Mouse (Mus musculus) MN1 (cell line): Measurements from ENCODE around the gene Rai1.

Experiments used
- DNase-seq: peaks from one replicate; pipeline ENCODE4 v3.0.0-alpha.2; 2016; ENCODE audit warnings: low spot score

Gene Rai1

DNA sequence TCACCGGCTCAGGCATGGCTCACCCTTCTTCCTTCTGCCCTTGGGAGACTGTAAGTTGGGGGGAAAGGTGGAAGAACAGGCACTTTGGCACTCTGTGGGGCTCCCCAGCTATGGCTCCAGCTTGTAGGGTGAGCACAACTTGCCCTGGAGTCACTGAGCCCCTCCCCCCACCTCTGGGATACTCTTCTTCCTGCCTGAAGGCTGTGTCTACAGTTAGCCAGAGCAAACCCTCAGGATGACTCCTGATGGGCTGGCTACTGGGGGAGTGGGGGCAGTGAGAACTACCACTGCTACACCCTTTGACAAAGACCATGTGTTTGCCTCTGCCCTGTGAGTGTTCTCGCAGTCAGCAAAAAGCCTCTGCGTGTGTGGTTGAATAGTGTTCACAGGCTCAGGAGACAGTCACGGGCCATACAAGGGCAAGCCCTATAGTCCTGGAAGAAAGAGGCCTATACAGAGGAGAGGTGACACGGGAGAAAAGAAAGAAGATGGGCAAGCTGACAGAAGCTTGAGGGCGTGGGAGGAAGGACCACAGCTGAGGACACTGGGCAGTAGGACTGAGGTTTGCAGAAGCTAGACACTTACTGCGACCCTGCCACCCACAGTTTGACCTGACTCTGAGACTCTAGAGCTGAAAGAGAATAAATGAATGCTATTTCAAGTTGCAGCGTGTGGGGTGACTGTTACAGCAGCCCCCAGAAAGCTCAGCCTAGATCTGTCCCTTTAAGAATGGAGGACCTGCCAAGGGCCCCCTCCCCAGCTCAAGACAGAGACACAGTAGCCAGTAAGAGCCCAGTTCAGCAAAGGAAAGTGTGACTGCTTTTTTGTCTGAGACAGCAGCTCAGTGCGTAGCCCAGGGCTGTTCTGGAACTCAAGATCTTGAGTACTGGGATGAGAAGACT is 9.7 kb upstream of the Rai1 start:
- DNase-seq, result no peak

- no peak for DNase-seq
These were observed 5.1 kb upstream of the Rai1 start for GRCm38 (mm10) chr11:60099555-60100186.

GRCm38 (mm10) chr11:60100827-60101555 is 3.8 kb upstream of the Rai1 start:
- DNase-seq, result no peak

DNA sequence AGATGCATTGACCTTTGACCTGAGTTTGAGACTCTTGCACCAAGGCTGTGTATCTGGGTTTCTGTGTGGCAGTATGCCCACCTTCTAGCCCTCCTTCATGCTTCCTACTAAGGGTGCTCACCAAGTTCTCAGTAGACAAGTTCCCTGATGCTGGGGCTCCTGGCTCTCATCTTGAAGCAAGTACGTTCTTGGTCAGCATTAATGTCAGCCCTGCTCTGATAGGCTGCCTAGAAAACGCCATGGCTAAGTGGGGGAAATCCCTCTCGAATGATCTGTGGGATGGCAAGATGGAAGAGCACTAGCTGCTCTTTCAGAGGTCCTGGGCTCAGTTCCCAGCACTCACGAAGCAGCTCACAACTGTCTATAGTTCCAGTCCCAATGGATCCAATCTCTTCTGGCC is 2.8 kb upstream of the Rai1 start:
- no peak for DNase-seq

GRCm38 (mm10) chr11:60102664-60103063 is 2.1 kb upstream of the Rai1 start:
- no peak for DNase-seq

DNA sequence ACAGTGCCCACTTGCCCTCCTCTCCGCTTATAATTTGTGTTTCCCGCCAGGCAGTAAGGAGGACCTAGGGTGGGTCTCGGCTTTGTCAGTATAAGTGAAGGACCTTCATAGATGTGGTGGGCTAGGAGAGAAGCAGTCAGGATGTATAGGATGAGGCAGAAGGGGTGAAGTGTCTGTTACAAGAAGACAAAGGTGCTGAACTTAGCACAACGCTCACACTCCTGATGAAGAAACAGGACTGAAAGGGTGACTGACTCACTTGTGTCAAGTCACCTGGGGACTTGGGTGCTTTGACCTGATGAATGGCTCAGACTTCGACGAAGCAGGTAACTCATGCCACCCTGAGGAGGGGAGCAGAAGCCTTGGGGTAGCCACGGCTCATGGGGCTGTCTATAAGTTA is 1.2 kb upstream of the Rai1 start:
- no peak for DNase-seq

GRCm38 (mm10) chr11:60105593-60106542 is 1.1 kb downstream of the Rai1 start:
- DNase-seq, result peak; percentile 83

DNA sequence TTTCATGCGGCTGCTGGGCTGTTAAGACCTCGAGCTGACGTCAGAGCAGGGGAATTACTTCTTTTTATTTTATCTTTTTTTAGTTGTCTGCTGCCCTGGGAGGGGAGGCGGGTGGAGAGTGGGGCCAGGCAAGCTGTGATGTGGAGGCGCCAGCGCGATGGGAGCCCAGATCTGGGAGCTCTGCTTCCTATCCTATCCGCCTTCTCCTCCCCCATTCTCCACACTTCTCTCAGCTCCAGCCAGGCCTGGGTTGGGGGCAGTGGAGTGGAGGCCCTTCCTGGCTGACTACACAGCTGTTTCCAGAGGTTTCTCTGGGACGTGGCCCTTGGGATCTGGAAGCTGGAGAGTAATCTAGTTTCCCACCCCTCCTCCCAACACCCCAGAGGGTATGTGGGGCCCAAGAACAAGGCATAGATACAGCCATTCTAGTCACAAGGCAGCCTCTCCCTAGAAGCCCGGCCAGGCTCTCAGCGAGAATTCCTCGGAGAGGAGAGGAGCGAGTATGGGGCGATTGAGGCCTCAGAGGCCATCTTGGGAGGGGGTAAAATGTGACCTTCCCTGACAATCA is 1.8 kb downstream of the Rai1 start:
- no peak for DNase-seq

GRCm38 (mm10) chr11:60107449-60107848 is 2.6 kb downstream of the Rai1 start:
- no peak for DNase-seq

DNA sequence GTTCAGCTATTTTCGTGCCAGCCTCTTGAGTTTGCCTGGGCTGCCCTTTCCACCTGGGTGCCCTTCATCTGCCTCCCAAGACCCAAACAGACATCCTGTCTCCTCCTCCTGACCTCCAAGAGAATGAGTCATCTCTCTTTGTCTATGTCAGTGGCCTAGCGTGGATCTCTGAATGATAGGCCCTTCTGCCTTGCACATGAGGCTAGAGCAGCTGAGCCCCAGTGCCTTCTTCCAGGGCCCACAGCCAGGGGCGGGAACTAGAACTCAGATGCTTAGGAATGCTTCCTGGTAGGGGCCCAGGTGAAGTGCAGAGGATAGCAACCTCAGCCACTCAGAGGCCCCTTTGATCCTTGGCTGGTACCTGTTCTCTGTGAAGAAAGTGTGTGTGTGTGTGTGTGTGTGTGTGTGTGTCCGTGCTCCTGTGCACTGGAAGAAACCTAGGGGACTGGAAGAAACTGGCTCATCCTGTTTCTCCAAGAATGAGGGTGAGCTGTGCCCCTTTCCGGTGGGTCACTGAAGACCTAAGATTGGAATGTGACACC is 3.9 kb downstream of the Rai1 start:
- peak; percentile 65 for DNase-seq

DNA sequence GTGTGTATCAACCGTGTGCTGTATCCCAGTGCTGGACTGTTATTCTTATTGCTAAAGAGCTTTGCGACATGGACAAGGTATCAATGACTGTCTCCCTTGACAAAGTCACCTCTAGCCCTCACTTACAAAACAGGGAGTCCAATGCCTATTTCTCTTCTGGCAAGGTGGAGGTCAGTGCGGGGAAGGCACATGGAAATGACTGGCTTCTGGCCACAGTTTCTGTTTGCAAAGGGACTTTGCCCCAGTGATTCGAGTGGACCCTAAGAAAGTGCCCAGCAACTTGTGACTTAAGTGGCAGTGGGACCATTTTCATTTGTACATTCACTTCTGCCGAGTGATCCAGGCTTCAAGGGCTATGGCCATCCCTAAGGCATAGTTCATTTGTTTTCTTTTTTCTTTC is 5.6 kb downstream of the Rai1 start:
- no peak for DNase-seq

DNA sequence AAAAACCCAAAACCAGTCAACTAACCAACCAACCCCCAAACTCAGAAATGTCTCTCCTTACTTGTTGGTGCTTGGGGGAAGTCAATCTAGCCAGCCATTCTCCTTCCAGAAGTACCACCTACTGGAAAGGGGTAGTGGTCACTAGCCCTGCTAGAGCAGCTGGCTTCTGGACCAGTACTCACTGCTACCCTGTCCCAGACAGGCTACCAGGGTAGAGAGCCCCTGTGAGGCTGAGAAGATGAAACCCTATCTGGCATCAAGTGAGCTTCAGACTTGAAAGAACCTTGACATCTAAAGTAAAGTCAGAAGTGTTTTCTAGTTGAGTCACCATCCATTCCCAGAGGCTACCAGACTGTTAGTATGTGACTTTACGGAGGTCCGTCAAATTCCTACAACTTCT is 6.8 kb downstream of the Rai1 start:
- DNase-seq, result no peak

- DNase-seq, result no peak
These were observed 8.8 kb downstream of the Rai1 start for GRCm38 (mm10) chr11:60113624-60114023.

DNA sequence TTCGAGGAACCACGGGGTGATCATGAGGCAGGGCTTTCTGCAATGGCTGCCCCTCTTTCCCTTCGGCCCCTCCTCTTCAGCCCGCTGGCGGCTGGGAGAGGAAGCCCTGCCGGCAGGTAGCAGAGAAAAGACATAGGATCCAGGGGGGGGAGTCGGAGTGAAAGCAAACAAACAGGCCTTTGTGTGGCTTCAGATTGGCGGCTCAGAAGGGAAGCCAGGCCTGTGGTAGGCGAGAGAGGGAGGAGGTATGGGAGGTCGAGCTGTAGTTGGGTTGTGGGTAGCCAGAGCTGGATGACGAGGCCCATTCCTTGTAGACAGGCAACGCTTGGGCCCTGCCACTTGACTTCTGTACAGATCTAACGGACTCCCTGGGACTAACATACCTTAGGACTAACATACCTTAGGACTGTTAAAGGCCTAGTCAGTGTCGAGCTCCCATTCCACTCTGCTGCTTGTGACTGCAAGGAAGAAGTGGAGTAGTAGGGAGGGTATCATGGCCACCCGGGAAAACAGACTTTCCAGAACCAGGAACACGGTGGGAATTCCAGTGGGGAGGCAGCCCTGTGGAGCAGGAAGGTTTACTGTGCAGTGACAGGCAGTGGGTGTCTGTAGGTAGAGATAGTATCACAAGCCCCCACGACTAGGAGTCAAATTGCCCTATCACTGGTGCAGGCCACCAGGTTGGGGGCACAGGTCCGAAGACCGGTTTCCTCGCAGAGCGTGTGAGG is 9.6 kb downstream of the Rai1 start:
- DNase-seq, result peak; percentile 66

- DNase-seq, result peak; percentile 95
These were observed 10.3 kb downstream of the Rai1 start for GRCm38 (mm10) chr11:60115024-60115538.

DNA sequence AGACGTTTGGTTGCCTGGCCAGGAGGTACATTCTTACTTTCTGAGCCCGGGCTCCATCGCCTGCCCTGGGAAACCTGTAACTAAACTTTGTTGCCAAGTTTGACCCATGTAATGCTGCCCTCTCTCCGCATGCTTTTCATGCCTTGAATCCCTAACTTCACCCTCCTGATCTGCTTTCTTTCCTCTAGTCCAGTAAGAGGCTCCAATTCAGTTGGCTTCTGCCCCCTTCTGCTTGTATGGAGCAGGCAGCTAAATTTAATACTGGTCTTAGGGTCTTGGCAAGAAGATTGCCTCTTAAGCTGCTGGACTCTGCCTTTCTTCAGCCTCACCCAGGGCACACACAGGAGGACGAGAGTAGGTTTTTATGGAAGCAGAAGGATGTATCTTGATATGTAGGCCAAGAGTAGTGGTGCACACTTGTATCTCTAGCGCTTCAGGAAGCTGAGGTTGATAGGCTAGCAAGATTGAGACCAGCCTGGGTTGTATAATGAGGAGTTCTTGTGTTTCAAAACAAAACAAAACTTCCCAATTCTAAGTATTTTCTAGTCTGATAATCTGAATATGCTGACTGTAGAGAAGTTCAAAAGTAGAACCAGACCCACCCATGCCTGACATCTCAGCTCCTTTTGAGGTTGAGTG is 10.9 kb downstream of the Rai1 start:
- no peak for DNase-seq

DNA sequence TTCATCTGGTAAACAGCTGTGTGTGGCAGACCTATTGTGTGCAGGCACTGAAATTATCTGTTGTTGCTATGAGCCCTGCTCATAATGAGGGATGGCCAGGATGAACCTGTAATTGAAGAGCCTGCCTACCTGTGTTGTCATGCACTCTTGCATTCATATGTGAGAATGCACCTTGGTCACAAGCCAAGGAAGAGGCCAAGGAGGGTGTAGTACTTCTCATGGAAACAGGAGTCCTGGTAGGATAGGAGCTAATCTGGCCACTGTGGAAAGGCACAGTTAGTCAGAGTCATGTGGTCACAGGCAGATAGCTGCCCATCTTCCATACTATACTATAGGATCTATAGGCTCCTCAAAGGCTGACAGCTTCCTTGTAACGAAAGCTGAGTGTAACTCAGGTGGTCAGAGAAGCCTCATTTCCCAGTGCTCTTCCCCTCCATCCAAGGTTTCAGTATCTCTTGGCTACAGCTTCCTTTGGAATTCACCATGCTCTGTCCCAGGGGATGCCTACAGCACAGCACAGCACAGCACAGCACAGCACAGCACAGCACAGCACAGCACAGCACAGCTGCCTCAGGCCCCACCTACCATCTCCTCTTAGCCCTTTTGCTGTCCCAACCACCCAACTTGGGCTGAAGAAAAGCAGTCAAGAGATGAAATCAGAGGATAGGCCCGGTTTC is 15.9 kb downstream of the Rai1 start:
- DNase-seq, result no peak

GRCm38 (mm10) chr11:60122611-60123010 is 17.8 kb downstream of the Rai1 start:
- no peak for DNase-seq

DNA sequence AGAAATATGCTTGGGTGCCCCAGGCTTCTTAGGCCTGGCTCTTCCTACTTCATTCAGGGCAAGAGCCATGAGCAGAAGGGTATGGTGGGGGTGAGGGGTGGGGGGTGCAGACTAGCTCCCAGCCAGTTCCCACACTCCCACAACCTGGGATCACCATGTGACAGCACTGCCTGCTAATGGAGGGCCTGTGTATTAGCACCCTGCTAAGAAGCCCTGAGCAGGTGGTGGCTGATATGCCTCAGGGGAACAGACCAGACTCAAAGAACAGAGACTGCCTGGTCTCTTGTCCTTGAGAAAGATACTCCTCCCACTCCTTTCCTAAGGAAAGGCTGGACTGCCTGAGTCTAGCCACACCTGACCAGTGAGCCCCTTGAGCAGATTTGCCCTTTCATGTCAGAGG is 22.2 kb downstream of the Rai1 start:
- DNase-seq, result peak; percentile 56
